Mouse (Mus musculus) testis, adult 2 months (tissue): ENCODE data around the gene Dnajb11. TPM values are rescaled to one million over a fixed set of nuclear protein-coding genes. Genes with fewer than 3 reads are reported as not detected.
A peak's percentile ranks its signal among the peaks of the same experiment; 100 is the strongest.

Source experiments
- H3K27ac ChIP-seq: fragments of 200-500 bp; 2 replicates; pipeline ENCODE4 v1.5.1; 2012; ENCODE audit warnings: low read depth, low read length; ENCODE audit not compliant: control insufficient read depth, insufficient read depth
- H3K27me3 ChIP-seq: fragments of 200-500 bp; 2 replicates; pipeline ENCODE4 v1.6.1; 2012; ENCODE audit warnings: mild to moderate bottlenecking, low read length, moderate library complexity; ENCODE audit not compliant: control insufficient read depth, insufficient read depth
- H3K36me3 ChIP-seq: fragments of 200-500 bp; 2 replicates; pipeline ENCODE4 v1.6.1; 2012; ENCODE audit warnings: mild to moderate bottlenecking, low read length; ENCODE audit not compliant: control insufficient read depth, insufficient read depth
- H3K4me1 ChIP-seq: fragments of 200-500 bp; 2 replicates; pipeline ENCODE4 v1.6.1; 2012; ENCODE audit warnings: low read length; ENCODE audit not compliant: control insufficient read depth, insufficient read depth
- H3K4me3 ChIP-seq: fragments of 200-500 bp; 2 replicates; pipeline ENCODE4 v1.5.1; 2012; ENCODE audit warnings: low read depth, mild to moderate bottlenecking, low read length, moderate library complexity, mixed read lengths; ENCODE audit not compliant: control insufficient read depth
- CTCF ChIP-seq: fragments of 200-500 bp; IDR thresholded peaks from 2 replicates; pipeline ENCODE4 v1.5.1; 2012; ENCODE audit warnings: low read depth, mild to moderate bottlenecking, inconsistent platforms, low read length, moderate library complexity; ENCODE audit not compliant: control insufficient read depth, insufficient read depth, insufficient replicate concordance
- POLR2A ChIP-seq: fragments of 200-500 bp; IDR thresholded peaks from 2 replicates; pipeline ENCODE4 v1.6.1; 2012; ENCODE audit warnings: low read depth, mild to moderate bottlenecking, inconsistent platforms, low read length, moderate library complexity; ENCODE audit not compliant: control insufficient read depth
- polyA plus RNA-seq: library from polyadenylated mRNA; depleted of rRNA; stranded (reverse); fragments of >200 nt; gene quantifications from 2 replicates; pipeline ENCODE4 v1.2.3, GENCODE M21; 2012

The Dnajb11 gene
- polyA plus RNA-seq, 1 experiment: 32.9 TPM

DNA sequence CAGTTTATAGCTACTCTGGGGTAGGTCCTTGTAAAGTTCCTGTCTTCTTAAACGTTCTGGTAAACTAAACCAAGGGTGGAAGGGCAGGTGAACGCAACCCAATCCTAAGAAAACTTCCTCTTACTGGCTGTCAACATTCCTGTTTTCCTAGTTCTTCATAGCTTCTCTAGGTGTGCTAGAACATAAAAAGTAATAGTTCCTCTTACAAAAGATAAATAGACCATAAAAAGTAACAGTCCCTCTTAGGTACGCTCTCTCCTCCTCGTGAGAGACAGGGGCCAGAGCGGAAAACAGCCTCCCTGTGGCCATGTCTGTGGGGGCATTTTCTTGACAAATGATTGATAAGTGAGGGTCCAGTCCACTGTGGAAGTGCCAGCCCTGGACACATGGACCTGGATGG is 12.8 kb upstream of the Dnajb11 start:
- Histone ChIP-seq H3K27ac (peak overlapping the region; percentile 83), H3K36me3 (no peaks in the 10 kb centered on the region), H3K4me1 (peaks cover 3% of the 10 kb centered on the region; the same call in 1 of the 2 replicates), H3K4me3 (peak overlapping the region; percentile 94), H3K27me3 (no peaks in the 10 kb centered on the region)
- TF ChIP-seq CTCF (no peak), POLR2A (no peak)

DNA sequence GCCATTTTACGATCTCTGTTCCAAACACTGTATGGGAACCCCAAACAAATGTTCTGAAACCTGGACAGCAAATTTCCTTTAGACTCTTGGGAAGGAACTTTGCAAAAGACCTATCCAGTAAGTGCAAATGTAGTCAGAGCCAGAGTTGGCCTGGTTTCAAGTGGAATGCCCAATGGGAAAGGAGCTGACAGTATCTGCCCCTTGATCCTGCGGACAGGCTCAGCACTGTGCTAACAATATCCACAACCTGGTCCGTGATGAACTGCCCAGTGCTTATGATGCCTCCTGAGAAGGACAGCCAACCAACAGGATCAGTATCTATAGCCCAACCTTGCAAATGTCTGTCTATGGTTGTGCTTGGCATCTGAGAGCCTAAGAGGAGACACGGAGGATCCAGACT is 12.2 kb upstream of the Dnajb11 start:
- Histone ChIP-seq H3K27ac (peak overlapping the region; percentile 83; the same call in 1 of the 2 replicates), H3K36me3 (no peaks in the 10 kb centered on the region), H3K4me1 (peaks cover 3% of the 10 kb centered on the region; the same call in 1 of the 2 replicates), H3K27me3 (no peaks in the 10 kb centered on the region), H3K4me3 (peak overlapping the region; percentile 44)
- TF ChIP-seq POLR2A (no peak), CTCF (no peak)

DNA sequence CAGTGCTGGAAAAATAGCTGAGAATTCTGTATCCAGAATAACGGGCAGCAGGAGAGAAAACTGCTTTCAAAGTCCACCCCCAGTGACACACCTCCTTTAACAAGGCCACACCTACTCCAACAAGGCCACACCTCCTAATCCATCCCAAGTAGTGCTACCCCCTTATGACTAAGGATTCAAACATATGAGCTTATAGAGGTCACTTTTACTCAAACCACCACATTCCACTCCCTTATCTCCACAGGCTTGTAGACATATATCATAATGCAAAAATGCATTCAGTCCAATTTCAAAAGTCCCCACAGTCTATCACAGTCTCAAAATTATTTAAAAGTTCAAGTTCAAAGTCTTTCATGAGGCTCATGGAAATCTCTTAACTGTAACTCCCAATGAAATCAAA is 10.0 kb upstream of the Dnajb11 start:
- TF ChIP-seq POLR2A: no peak
- no peak for TF ChIP-seq CTCF
- Histone ChIP-seq H3K27ac (no peak overlapping the region), H3K4me1 (peaks cover 3% of the 10 kb centered on the region; the same call in 1 of the 2 replicates), H3K4me3 (no peak overlapping the region), H3K27me3 (no peaks in the 10 kb centered on the region), H3K36me3 (no peaks in the 10 kb centered on the region)

DNA sequence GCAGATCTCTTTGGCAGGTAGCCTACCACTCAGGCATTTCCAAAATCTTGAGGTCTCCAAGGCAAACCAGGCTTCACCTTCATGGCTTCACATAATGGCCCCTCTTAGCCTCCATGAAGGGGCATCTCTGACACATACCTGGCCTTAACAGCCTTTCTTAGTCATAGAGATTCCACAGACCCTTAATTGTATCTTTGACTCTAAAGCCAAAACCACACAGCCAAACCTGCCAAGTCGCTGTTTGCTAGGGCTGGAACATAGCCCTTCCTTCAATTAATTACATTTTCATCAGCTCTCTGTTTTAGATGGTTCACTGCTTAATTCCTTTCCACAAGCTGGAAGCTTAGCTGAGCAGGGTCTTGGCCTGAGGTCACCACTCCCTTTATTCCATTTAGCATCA is 9.3 kb upstream of the Dnajb11 start:
- TF ChIP-seq CTCF (no peak), POLR2A (no peak)
- Histone ChIP-seq H3K4me1 (peaks cover 3% of the 10 kb centered on the region; the same call in 1 of the 2 replicates), H3K4me3 (no peak overlapping the region), H3K27me3 (no peaks in the 10 kb centered on the region), H3K27ac (no peak overlapping the region), H3K36me3 (no peaks in the 10 kb centered on the region)

DNA sequence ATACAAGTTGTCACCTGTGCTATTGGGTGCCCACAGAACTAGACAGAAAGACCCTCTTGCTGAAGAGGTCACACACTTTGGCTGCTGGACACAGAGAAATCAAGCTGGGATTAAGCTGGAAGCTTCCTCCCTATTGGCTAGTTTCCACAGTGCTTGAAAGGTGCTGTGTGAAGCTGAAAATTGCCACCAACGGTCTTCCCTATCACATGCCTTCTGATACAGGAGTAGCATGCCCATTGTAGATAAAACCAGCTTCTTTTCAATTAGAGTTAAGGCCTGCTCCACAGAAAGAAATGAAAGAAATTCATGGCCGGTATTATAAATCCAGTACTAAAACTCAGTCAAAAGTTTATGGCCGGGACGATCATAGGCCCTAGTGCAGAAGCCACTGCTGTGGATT is 4.9 kb upstream of the Dnajb11 start:
- no peak for TF ChIP-seq CTCF
- no peak for TF ChIP-seq POLR2A
- H3K4me3 ChIP-seq: no peak overlapping the region
- no peaks in the 10 kb centered on the region for H3K27me3 ChIP-seq
- peaks cover 3% of the 10 kb centered on the region for H3K4me1 ChIP-seq
- H3K27ac ChIP-seq: no peak overlapping the region
- no peaks in the 10 kb centered on the region for H3K36me3 ChIP-seq

DNA sequence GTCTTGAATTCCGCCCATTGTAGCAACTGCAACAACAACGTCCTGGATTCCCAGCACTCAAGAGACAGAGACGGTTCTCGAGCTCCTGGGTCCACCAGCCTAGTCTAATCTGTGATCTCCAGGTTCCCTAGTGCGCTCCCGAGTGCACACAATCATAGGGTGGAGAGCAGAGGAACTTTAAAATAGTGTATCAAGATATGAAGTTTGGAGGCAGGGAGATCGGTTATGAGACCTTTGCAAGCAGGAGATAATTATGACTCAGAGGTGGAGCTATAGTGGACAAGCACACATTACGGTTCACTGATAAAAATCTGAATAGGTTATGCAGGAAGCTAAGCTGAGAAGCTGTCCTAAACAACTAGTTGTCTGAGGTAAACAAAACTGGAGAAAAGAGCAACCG is 872 bp upstream of the Dnajb11 start:
- Histone ChIP-seq H3K4me1 (peaks cover 6% of the 10 kb centered on the region), H3K4me3 (peak overlapping the region; percentile 97; the same call in 1 of the 2 replicates), H3K27me3 (no peaks in the 10 kb centered on the region), H3K36me3 (no peaks in the 10 kb centered on the region), H3K27ac (no peak overlapping the region; the same call in 1 of the 2 replicates)
- no peak for TF ChIP-seq POLR2A
- TF ChIP-seq CTCF: no peak

DNA sequence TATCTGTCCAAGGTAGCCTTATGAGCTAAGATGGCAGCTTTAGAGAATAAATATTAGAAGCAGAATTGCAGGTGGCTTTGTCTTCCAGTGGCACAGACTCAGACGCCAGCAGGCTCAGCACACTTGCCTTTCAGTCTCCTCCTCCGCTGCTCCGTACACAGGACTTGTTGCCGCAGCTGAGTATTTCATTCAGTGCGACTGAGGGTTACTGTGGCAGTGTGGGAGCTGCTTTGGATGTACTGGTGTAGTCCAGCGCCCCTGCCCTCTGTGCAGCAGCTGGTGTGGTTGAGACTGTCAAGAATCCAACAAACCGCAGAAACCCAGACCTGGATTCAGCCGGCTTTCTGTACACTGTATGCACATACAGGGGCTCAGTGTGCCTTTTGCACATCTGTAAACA is 14.8 kb downstream of the Dnajb11 start:
- H3K27me3 ChIP-seq: no peaks in the 10 kb centered on the region
- no peak overlapping the region for H3K27ac ChIP-seq
- H3K4me1 ChIP-seq: no peaks in the 10 kb centered on the region
- H3K36me3 ChIP-seq: peaks cover 6% of the 10 kb centered on the region
- TF ChIP-seq CTCF: no peak
- no peak for TF ChIP-seq POLR2A
- no peak overlapping the region for H3K4me3 ChIP-seq

DNA sequence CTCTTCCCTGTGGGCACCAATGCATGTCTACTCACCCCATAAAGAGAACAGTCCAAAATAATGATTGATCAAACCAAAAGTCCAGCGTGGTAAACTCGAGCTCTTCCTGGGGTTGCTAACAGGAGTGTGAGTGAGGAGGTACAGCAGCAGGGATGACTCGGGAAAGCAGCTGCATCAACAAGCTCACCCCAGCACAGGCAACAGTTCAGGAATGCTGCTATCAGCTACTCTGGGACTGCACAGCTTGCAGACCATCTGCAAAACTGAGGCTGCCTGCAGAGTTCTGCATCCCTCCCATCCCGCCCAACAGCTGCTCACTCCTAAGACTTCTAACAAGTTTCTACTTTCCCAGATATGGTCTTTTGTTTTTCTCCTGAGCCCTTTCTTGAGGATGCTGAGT is 15.7 kb downstream of the Dnajb11 start:
- H3K27me3 ChIP-seq: no peaks in the 10 kb centered on the region
- H3K27ac ChIP-seq: no peak overlapping the region
- peaks cover 6% of the 10 kb centered on the region for H3K36me3 ChIP-seq
- no peak for TF ChIP-seq POLR2A
- H3K4me3 ChIP-seq: no peak overlapping the region
- no peaks in the 10 kb centered on the region for H3K4me1 ChIP-seq
